In genomic region chr11:106418622-106419196, GRCm38 (mm10) we compare ENCODE assay signal across 8 mouse cellular contexts. TPM values are rescaled to one million over a fixed set of nuclear protein-coding genes. Genes with fewer than 3 reads are reported as not detected.
DNase-seq lines count a peak whose midpoint lies in the region; ATAC-seq and TF ChIP-seq lines count a peak whose summit lies in the region.

No protein-coding gene starts in this region.

- no peaks in the 10 kb centered on the region for H3K27me3 ChIP-seq in hindbrain, embryonic 10.5 days (ENCODE audit: insufficient read depth, poor library complexity, severe bottlenecking)
- H3K27me3 ChIP-seq in hindbrain, embryonic 12.5 days: no peaks in the 10 kb centered on the region
- H3K27me3 ChIP-seq in limb, embryonic 12.5 days: no peaks in the 10 kb centered on the region
- H3K27me3 ChIP-seq in midbrain, postnatal 0 days (ENCODE audit: insufficient read depth, low read length): no peaks in the 10 kb centered on the region

- no peak overlapping the region for H3K4me3 ChIP-seq in hindbrain, embryonic 10.5 days
- H3K4me3 ChIP-seq in hindbrain, embryonic 12.5 days: no peak overlapping the region
- H3K4me3 ChIP-seq in limb, embryonic 12.5 days (replicated peaks): no peak overlapping the region
- no peak overlapping the region for H3K4me3 ChIP-seq in midbrain, postnatal 0 days (ENCODE audit: low read depth, low read length)

- H3K4me2 ChIP-seq in hindbrain, embryonic 12.5 days (replicated peaks): no peak overlapping the region
- H3K4me2 ChIP-seq in limb, embryonic 12.5 days: no peak overlapping the region
- no peak overlapping the region for H3K4me2 ChIP-seq in midbrain, postnatal 0 days (ENCODE audit: low read depth, low read length, poor library complexity, severe bottlenecking)

- DNase-seq in hindbrain, embryonic 10.5 days (ENCODE audit: low spot score): peak; percentile 85
- DNase-seq in embryo, embryonic 11.5 days (ENCODE audit: low read depth, low spot score): peak; percentile 82
- peak; percentile 24 for DNase-seq in gonadal fat pad, adult 2 months (ENCODE audit: low read depth)
- peak; percentile 89 for DNase-seq in kidney, adult 9 months
- DNase-seq in midbrain, postnatal 0 days (ENCODE audit: low spot score): peak; percentile 92
- peak; percentile 61 to 79 for DNase-seq in spleen, postnatal 14 days (ENCODE audit: low spot score in 2 of 2)

- peak; percentile 99 for TF ChIP-seq CTCF in midbrain, postnatal 0 days (IDR thresholded peaks at IDR 0.05)

- H3K27ac ChIP-seq in hindbrain, embryonic 10.5 days: no peak overlapping the region
- H3K27ac ChIP-seq in hindbrain, embryonic 12.5 days: no peak overlapping the region
- no peak overlapping the region for H3K27ac ChIP-seq in limb, embryonic 12.5 days
- H3K27ac ChIP-seq in midbrain, postnatal 0 days (ENCODE audit: low read depth, low read length): no peak overlapping the region

- peaks cover 25% of the 10 kb centered on the region for H3K36me3 ChIP-seq in hindbrain, embryonic 10.5 days
- H3K36me3 ChIP-seq in hindbrain, embryonic 12.5 days: peaks cover 14% of the 10 kb centered on the region; the same call in 1 of the 2 replicates
- H3K36me3 ChIP-seq in limb, embryonic 12.5 days: peaks cover 18% of the 10 kb centered on the region
- H3K36me3 ChIP-seq in midbrain, postnatal 0 days (ENCODE audit: insufficient read depth, low read length): peaks cover 7% of the 10 kb centered on the region; the same call in 1 of the 2 replicates

- no peaks in the 10 kb centered on the region for H3K9me3 ChIP-seq in hindbrain, embryonic 10.5 days
- no peaks in the 10 kb centered on the region for H3K9me3 ChIP-seq in hindbrain, embryonic 12.5 days (replicated peaks)
- H3K9me3 ChIP-seq in limb, embryonic 12.5 days: no peaks in the 10 kb centered on the region
- H3K9me3 ChIP-seq in midbrain, postnatal 0 days (ENCODE audit: low read length): no peaks in the 10 kb centered on the region

- WGBS in hindbrain, embryonic 10.5 days: 45% methylated on average over 4 of the region's 4 CpGs
- WGBS in hindbrain, embryonic 12.5 days: 35% methylated on average over 4 of the region's 4 CpGs
- WGBS in limb, embryonic 12.5 days: 41% methylated on average over 4 of the region's 4 CpGs
- 45% methylated on average over 4 of the region's 4 CpGs for WGBS in midbrain, postnatal 0 days

- no peak for ATAC-seq in hindbrain, embryonic 12.5 days (ENCODE audit: low FRiP score)
- 0 out of 2 replicates have a peak, but pooled peaks have one; percentile 52 for ATAC-seq in limb, embryonic 12.5 days (ENCODE audit: insufficient number of reproducible peaks, insufficient read depth, low FRiP score, low TSS enrichment, low read depth)
- peak; percentile 66 for ATAC-seq in midbrain, postnatal 0 days (ENCODE audit: low FRiP score)

- no peaks in the 10 kb centered on the region for H3K4me1 ChIP-seq in hindbrain, embryonic 10.5 days (replicated peaks)
- H3K4me1 ChIP-seq in hindbrain, embryonic 12.5 days: no peaks in the 10 kb centered on the region
- no peaks in the 10 kb centered on the region for H3K4me1 ChIP-seq in limb, embryonic 12.5 days (replicated peaks)
- H3K4me1 ChIP-seq in midbrain, postnatal 0 days (ENCODE audit: insufficient read depth, low read length): no peaks in the 10 kb centered on the region

- H3K9ac ChIP-seq in hindbrain, embryonic 12.5 days: no peak overlapping the region
- H3K9ac ChIP-seq in limb, embryonic 12.5 days (replicated peaks): peak overlapping the region; percentile 31; the same call in 1 of the 2 replicates
- H3K9ac ChIP-seq in midbrain, postnatal 0 days (replicated peaks; ENCODE audit: low read length, poor library complexity, severe bottlenecking): no peak overlapping the region

RNA-seq across cellular contexts. Expression of gene Icam2, which starts 30.8 kb away (rescaled TPM):
- polyA plus RNA-seq in hindbrain, embryonic 10.5 days (2016; fragmentation: Nextera tagmentation; extraction: Ambion mirVana): 16.9 and 17.2 TPM in 2 replicates
- 11.8 and 14.2 TPM in 2 replicates for polyA plus RNA-seq in hindbrain, embryonic 12.5 days (2016; fragmentation: Nextera tagmentation; extraction: Ambion mirVana)
- 27.4 and 41.4 TPM in 2 replicates for polyA plus RNA-seq in gonadal fat pad, adult 2 months (2012; rRNA removed)
- 17.8 and 27.9 TPM in 2 replicates for polyA plus RNA-seq in limb, embryonic 12.5 days (2016; fragmentation: Nextera tagmentation; extraction: Ambion mirVana)
- total RNA-seq in midbrain, postnatal 0 days (2014; rRNA removed): 11.9 and 15.5 TPM in 2 replicates
- 7.4 and 8.7 TPM in 2 replicates for polyA plus RNA-seq in midbrain, postnatal 0 days (2015; fragmentation: Nextera tagmentation; extraction: Ambion mirVana)

RNA-seq across cellular contexts. Expression of gene Prr29, which starts 53.4 kb away (rescaled TPM):
- not detected in 2 replicates for polyA plus RNA-seq in hindbrain, embryonic 10.5 days (2016; fragmentation: Nextera tagmentation; extraction: Ambion mirVana)
- polyA plus RNA-seq in hindbrain, embryonic 12.5 days (2016; fragmentation: Nextera tagmentation; extraction: Ambion mirVana): not detected in 2 replicates
- 5.3 and 11.3 TPM in 2 replicates for polyA plus RNA-seq in gonadal fat pad, adult 2 months (2012; rRNA removed)
- not detected in 2 replicates for polyA plus RNA-seq in limb, embryonic 12.5 days (2016; fragmentation: Nextera tagmentation; extraction: Ambion mirVana)
- total RNA-seq in midbrain, postnatal 0 days (2014; rRNA removed): 0.33 and 1.6 TPM in 2 replicates
- 0.38 TPM in 1 of 2 replicates, not detected in the other for polyA plus RNA-seq in midbrain, postnatal 0 days (2015; fragmentation: Nextera tagmentation; extraction: Ambion mirVana)

Comparison
In these comparisons a context has a peak if more than half of its experiments do, and no peak if none do; other contexts are left out.
1. DNase-seq: peak in every context shown above with its lines; median percentile 92 in midbrain, postnatal 0 days; 89 in kidney, adult 9 months; 85 in hindbrain, embryonic 10.5 days; 82 in embryo, embryonic 11.5 days; 70 in spleen, postnatal 14 days; 24 in gonadal fat pad, adult 2 months.